Mouse (Mus musculus) testis, adult 2 months (tissue): ENCODE results near the gene Opa3.

Experiments used
- CTCF ChIP-seq: fragments of 200-500 bp; IDR thresholded peaks from 2 replicates; pipeline ENCODE4 v1.5.1; 2012; ENCODE audit warnings: low read depth, mild to moderate bottlenecking, inconsistent platforms, low read length, moderate library complexity; ENCODE audit not compliant: control insufficient read depth, insufficient read depth, insufficient replicate concordance
- POLR2A ChIP-seq: fragments of 200-500 bp; IDR thresholded peaks from 2 replicates; pipeline ENCODE4 v1.6.1; 2012; ENCODE audit warnings: low read depth, mild to moderate bottlenecking, inconsistent platforms, low read length, moderate library complexity; ENCODE audit not compliant: control insufficient read depth

DNA sequence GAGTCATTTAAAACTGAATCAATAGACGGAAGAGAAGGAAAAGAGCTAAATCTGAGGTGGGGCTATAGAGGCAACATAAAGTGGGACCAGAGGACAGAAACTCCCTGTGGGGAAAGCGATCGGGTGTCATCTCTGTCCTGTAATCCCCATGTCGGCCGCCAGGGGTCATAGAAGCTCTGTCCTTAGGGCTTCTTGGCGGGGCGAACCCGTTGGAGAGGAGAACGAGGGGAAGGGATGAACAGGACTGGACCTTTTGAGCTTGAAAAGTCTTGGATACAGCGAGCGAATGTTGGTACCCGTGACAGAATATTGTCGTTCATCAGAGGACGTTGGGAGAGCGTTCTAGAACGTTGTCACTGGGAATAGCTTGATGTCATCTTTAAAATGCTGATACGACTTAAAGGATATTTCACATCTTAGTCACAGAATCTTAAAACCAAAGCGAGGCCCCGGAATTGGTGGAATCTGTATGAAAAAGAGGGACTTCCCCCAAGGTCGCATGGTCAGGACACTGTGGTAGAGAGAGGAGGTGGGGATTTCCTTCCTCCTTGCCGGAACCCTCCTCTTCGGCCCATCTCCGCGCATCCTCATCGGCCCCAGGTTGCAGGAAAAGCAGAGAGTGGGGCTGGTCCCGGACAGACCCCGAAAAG lies 49.6 kb upstream of the Opa3 start:
- TF ChIP-seq CTCF (peak; percentile 76), POLR2A (no peak)
